Mouse (Mus musculus) midbrain, embryonic 15.5 days (tissue): ENCODE data around the gene Fam13a. TPM values are rescaled to one million over a fixed set of nuclear protein-coding genes. Genes with fewer than 3 reads are reported as not detected.

Source experiments
- ATAC-seq: fragments of 200-750 bp; cut with Nextera tagmentation; replicated peaks from 2 replicates; pipeline ENCODE4 v1.8.0; 2017; ENCODE audit warnings: moderate TSS enrichment
- H3K27ac ChIP-seq: fragments of 300-500 bp; sonication (generic); 2 replicates; pipeline ENCODE4 v1.5.1; 2015; ENCODE audit warnings: mild to moderate bottlenecking, inconsistent platforms
- H3K27me3 ChIP-seq: fragments of 300-500 bp; sonication (generic); replicated peaks from 2 replicates; pipeline ENCODE4 v1.6.1; 2015; ENCODE audit warnings: inconsistent platforms
- H3K36me3 ChIP-seq: fragments of 300-500 bp; sonication (generic); replicated peaks from 2 replicates; pipeline ENCODE4 v1.6.1; 2015; ENCODE audit warnings: inconsistent platforms
- H3K4me1 ChIP-seq: fragments of 300-500 bp; sonication (generic); 2 replicates; pipeline ENCODE4 v1.6.1; 2015; ENCODE audit warnings: inconsistent platforms
- H3K4me2 ChIP-seq: fragments of 300-500 bp; sonication (generic); 2 replicates; pipeline ENCODE4 v1.6.1; 2015; ENCODE audit warnings: inconsistent platforms, mild to moderate bottlenecking, moderate library complexity
- H3K4me3 ChIP-seq: fragments of 300-500 bp; sonication (generic); 2 replicates; pipeline ENCODE4 v1.5.1; 2015; ENCODE audit warnings: mild to moderate bottlenecking, inconsistent platforms
- H3K9ac ChIP-seq: fragments of 300-500 bp; sonication (generic); 2 replicates; pipeline ENCODE4 v1.6.1; 2015; ENCODE audit warnings: mild to moderate bottlenecking, inconsistent platforms
- H3K9me3 ChIP-seq: fragments of 300-500 bp; sonication (generic); 2 replicates; pipeline ENCODE4 v1.6.1; 2016; ENCODE audit warnings: inconsistent platforms
- WGBS: fragments of 180-500 bp; shearing (Covaris S2); methylation state at CpG from one replicate; pipeline ENCODE4 v1.1.7; 2015; ENCODE audit warnings: mixed read lengths; 5-methylcytosine and 5-hydroxymethylcytosine counted together
- polyA plus RNA-seq: library from polyadenylated mRNA; unstranded; fragments of >200 nt; fragmentation: Nextera tagmentation; extraction: Ambion mirVana; gene quantifications from 2 replicates; pipeline ENCODE4 v1.2.1, GENCODE M21; 2015

Gene Fam13a
- polyA plus RNA-seq, 1 experiment from 2014 or later, result 12.5 TPM

- Histone ChIP-seq H3K4me2 (no peak overlapping the region), H3K36me3 (no peaks in the 10 kb centered on the region), H3K27me3 (no peaks in the 10 kb centered on the region), H3K4me3 (no peak overlapping the region), H3K27ac (no peak overlapping the region), H3K9ac (no peak overlapping the region), H3K4me1 (no peaks in the 10 kb centered on the region), H3K9me3 (no peaks in the 10 kb centered on the region)
- no peak for ATAC-seq
- WGBS, result 89% methylated on average over 5 of the region's 5 CpGs
Measured at GRCm38 (mm10) chr6:58987166-58987565, 37.2 kb downstream of the Fam13a start.

GRCm38 (mm10) chr6:58985186-58985585, 39.2 kb downstream of the Fam13a start:
- H3K4me3 ChIP-seq, result no peak overlapping the region
- H3K4me2 ChIP-seq, result no peak overlapping the region
- no peak overlapping the region for H3K9ac ChIP-seq
- ATAC-seq, result no peak
- H3K27me3 ChIP-seq, result no peaks in the 10 kb centered on the region
- H3K4me1 ChIP-seq, result no peaks in the 10 kb centered on the region
- H3K36me3 ChIP-seq, result no peaks in the 10 kb centered on the region; the same call in 1 of the 2 replicates
- no peak overlapping the region for H3K27ac ChIP-seq
- 84% methylated on average over 8 of the region's 8 CpGs for WGBS
- H3K9me3 ChIP-seq, result no peaks in the 10 kb centered on the region

GRCm38 (mm10) chr6:58975249-58975648, 49.1 kb downstream of the Fam13a start:
- Histone ChIP-seq H3K27ac (no peak overlapping the region), H3K9ac (no peak overlapping the region), H3K27me3 (no peaks in the 10 kb centered on the region), H3K4me1 (no peaks in the 10 kb centered on the region), H3K9me3 (no peaks in the 10 kb centered on the region), H3K4me2 (no peak overlapping the region), H3K36me3 (no peaks in the 10 kb centered on the region), H3K4me3 (no peak overlapping the region)
- ATAC-seq, result no peak
- 73% methylated on average over 2 of the region's 2 CpGs for WGBS

- Histone ChIP-seq H3K4me2 (no peak overlapping the region), H3K27ac (no peak overlapping the region), H3K9me3 (no peaks in the 10 kb centered on the region), H3K27me3 (no peaks in the 10 kb centered on the region), H3K36me3 (no peaks in the 10 kb centered on the region), H3K4me1 (no peaks in the 10 kb centered on the region), H3K4me3 (no peak overlapping the region), H3K9ac (no peak overlapping the region)
- no peak for ATAC-seq
- 92% methylated on average over 2 of the region's 2 CpGs for WGBS
Measured at GRCm38 (mm10) chr6:58974428-58974827, 49.9 kb downstream of the Fam13a start.

GRCm38 (mm10) chr6:58972873-58973272, 51.5 kb downstream of the Fam13a start:
- Histone ChIP-seq H3K36me3 (no peaks in the 10 kb centered on the region), H3K4me3 (no peak overlapping the region), H3K4me2 (no peak overlapping the region), H3K27ac (no peak overlapping the region), H3K4me1 (no peaks in the 10 kb centered on the region), H3K27me3 (no peaks in the 10 kb centered on the region), H3K9me3 (no peaks in the 10 kb centered on the region), H3K9ac (no peak overlapping the region)
- WGBS, result 97% methylated on average over 1 of the region's 1 CpGs
- no peak for ATAC-seq

GRCm38 (mm10) chr6:58968272-58968671, 56.1 kb downstream of the Fam13a start:
- Histone ChIP-seq H3K4me2 (no peak overlapping the region), H3K9me3 (no peaks in the 10 kb centered on the region), H3K36me3 (no peaks in the 10 kb centered on the region), H3K4me3 (no peak overlapping the region), H3K27me3 (no peaks in the 10 kb centered on the region), H3K9ac (no peak overlapping the region), H3K27ac (no peak overlapping the region), H3K4me1 (peaks cover 9% of the 10 kb centered on the region)
- WGBS, result 84% methylated on average over 3 of the region's 3 CpGs
- ATAC-seq, result no peak

GRCm38 (mm10) chr6:58965071-58965831, 59.1 kb downstream of the Fam13a start:
- Histone ChIP-seq H3K4me1 (peaks cover 9% of the 10 kb centered on the region), H3K9me3 (no peaks in the 10 kb centered on the region), H3K36me3 (no peaks in the 10 kb centered on the region), H3K27ac (peak overlapping the region; percentile 42; the same call in 1 of the 2 replicates), H3K27me3 (no peaks in the 10 kb centered on the region), H3K4me2 (peak overlapping the region; percentile 15; the same call in 1 of the 2 replicates), H3K4me3 (no peak overlapping the region), H3K9ac (no peak overlapping the region)
- 39% methylated on average over 12 of the region's 12 CpGs for WGBS
- peak; percentile 71 for ATAC-seq

- no peak overlapping the region for H3K27ac ChIP-seq
- H3K4me3 ChIP-seq, result no peak overlapping the region
- no peak overlapping the region for H3K9ac ChIP-seq
- no peaks in the 10 kb centered on the region for H3K9me3 ChIP-seq
- H3K36me3 ChIP-seq, result no peaks in the 10 kb centered on the region
- no peak for ATAC-seq
- H3K27me3 ChIP-seq, result no peaks in the 10 kb centered on the region
- no peak overlapping the region for H3K4me2 ChIP-seq
- peaks cover 9% of the 10 kb centered on the region for H3K4me1 ChIP-seq
Measured at GRCm38 (mm10) chr6:58964565-58964964, 59.8 kb downstream of the Fam13a start.

GRCm38 (mm10) chr6:58964091-58964490, 60.3 kb downstream of the Fam13a start:
- H3K27ac ChIP-seq, result no peak overlapping the region
- 97% methylated on average over 2 of the region's 2 CpGs for WGBS
- H3K9ac ChIP-seq, result no peak overlapping the region
- no peak overlapping the region for H3K4me3 ChIP-seq
- H3K27me3 ChIP-seq, result no peaks in the 10 kb centered on the region
- ATAC-seq, result no peak
- no peaks in the 10 kb centered on the region for H3K36me3 ChIP-seq
- H3K4me2 ChIP-seq, result no peak overlapping the region
- H3K9me3 ChIP-seq, result no peaks in the 10 kb centered on the region
- H3K4me1 ChIP-seq, result peaks cover 9% of the 10 kb centered on the region

GRCm38 (mm10) chr6:58962691-58963090, 61.7 kb downstream of the Fam13a start:
- Histone ChIP-seq H3K9ac (no peak overlapping the region), H3K27me3 (no peaks in the 10 kb centered on the region), H3K9me3 (no peaks in the 10 kb centered on the region), H3K4me3 (no peak overlapping the region), H3K27ac (no peak overlapping the region), H3K36me3 (no peaks in the 10 kb centered on the region), H3K4me2 (no peak overlapping the region), H3K4me1 (peaks cover 9% of the 10 kb centered on the region)
- no peak for ATAC-seq
- 81% methylated on average over 5 of the region's 5 CpGs for WGBS

GRCm38 (mm10) chr6:58960523-58960922, 63.8 kb downstream of the Fam13a start:
- no peak overlapping the region for H3K9ac ChIP-seq
- H3K27me3 ChIP-seq, result no peaks in the 10 kb centered on the region
- no peak overlapping the region for H3K27ac ChIP-seq
- peaks cover 5% of the 10 kb centered on the region for H3K4me1 ChIP-seq
- H3K4me2 ChIP-seq, result no peak overlapping the region
- ATAC-seq, result no peak
- WGBS, result 91% methylated on average over 2 of the region's 2 CpGs
- H3K9me3 ChIP-seq, result no peaks in the 10 kb centered on the region
- no peak overlapping the region for H3K4me3 ChIP-seq
- H3K36me3 ChIP-seq, result no peaks in the 10 kb centered on the region

- H3K9me3 ChIP-seq, result no peaks in the 10 kb centered on the region
- no peak for ATAC-seq
- WGBS, result 84% methylated on average over 2 of the region's 2 CpGs
- H3K4me2 ChIP-seq, result no peak overlapping the region
- no peak overlapping the region for H3K27ac ChIP-seq
- peaks cover 15% of the 10 kb centered on the region; the same call in 1 of the 2 replicates for H3K36me3 ChIP-seq
- no peaks in the 10 kb centered on the region for H3K27me3 ChIP-seq
- no peaks in the 10 kb centered on the region for H3K4me1 ChIP-seq
- no peak overlapping the region for H3K4me3 ChIP-seq
- H3K9ac ChIP-seq, result no peak overlapping the region
Measured at GRCm38 (mm10) chr6:58951128-58951992, 73.0 kb downstream of the Fam13a start.
